Mouse (Mus musculus) heart, postnatal 4 days (tissue): ENCODE results near the gene Dio3. TPM values are rescaled to one million over a fixed set of nuclear protein-coding genes. Genes with fewer than 3 reads are reported as not detected.

Experiments
- microRNA-seq, 2 experiments: library from miRNA; unstranded; fragments of <30 nt; microRNA quantifications; one replicate each; pipeline ENCODE4 v1.2.0; 2021 to 2022
- total RNA-seq, 2 experiments: library from RNA; stranded (reverse); gene quantifications; 2 replicates each; pipeline ENCODE4 v1.2.3; 2021

Gene Dio3
- total RNA-seq, 2 experiments from 2014 or later = not detected

Small RNA genes within 50 kb of the gene (microRNA-seq; reads per million reads assigned to microRNA genes)
- gene Mir1247 = 0 to 1.2 reads per million in 2 experiments

Other genes with a start within 250 kb of the Dio3 start
- gene Ppp2r5c, start 168.1 kb downstream of the Dio3 start, total RNA-seq = 100 to 1,000 TPM; 126 to 128 TPM